Mouse (Mus musculus): ENCODE results near the gene Golgb1. TPM values are rescaled to one million over a fixed set of nuclear protein-coding genes. Genes with fewer than 3 reads are reported as not detected.

Gene Golgb1
- total and polyA plus RNA-seq, 2 experiments from 2014 or later: 22.5 to 47.3 TPM

DNA sequence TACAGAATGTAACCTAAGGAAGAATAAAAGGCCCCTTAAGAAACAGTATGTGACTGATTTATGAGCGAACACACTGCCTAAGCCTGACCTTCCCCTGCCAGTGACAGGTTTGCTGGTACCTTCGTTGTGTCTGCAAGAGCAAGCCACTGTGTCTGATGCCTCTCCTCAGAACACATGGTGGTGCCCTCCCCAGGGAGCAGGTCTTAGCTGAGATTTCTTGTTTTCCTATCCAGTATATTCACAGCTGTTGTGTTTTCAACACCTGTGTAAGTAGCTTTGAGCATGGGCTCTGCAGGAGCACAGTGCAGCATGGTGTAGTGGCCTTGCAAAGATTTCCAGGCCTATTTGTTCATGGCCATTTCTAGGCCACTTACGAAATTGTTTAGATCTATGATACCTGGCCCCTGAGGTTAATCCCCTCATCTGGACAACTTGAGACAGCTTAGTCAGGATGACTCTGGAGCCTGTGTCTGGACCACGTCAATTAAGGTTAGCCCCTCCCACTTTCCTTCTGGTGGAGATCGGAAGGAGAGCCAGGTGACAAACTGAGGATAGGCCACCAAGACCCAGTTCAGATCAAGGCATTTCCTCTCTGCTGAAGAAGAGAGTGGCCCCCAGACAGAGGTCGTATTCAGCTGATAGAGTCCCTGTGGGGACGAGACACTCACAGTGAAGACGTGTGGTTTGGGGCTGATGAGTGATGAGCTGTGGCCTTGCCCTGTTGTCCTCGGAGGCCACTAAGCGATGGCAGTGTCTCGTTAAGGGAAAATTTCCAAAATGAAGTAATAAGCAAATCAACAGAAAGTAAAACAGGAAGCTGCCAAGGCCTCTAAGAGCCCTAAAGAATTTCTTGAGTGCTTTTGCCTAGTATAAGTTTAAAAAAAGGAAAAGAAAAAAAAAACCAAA, 55.5 kb downstream of the Golgb1 start:
- no peak overlapping the region for H3K4me3 ChIP-seq (ENCODE audit: low read depth, low read length)
- 60% methylated on average over 11 of the region's 11 CpGs for WGBS
- no peaks in the 10 kb centered on the region for H3K27me3 ChIP-seq (ENCODE audit: control insufficient read depth, insufficient read depth, low read length)
- H3K36me3 ChIP-seq (replicated peaks; ENCODE audit: control insufficient read depth, insufficient read depth, low read length): peaks cover 75% of the 10 kb centered on the region
- no peak for TF ChIP-seq EP300 (IDR thresholded peaks at IDR 0.05; ENCODE audit: low read depth)
- no peak overlapping the region for H3K4me2 ChIP-seq (ENCODE audit: low read depth, low read length)
- DNase-seq (ENCODE audit: low spot score) (no peak), ATAC-seq (ENCODE audit: insufficient read depth, low read depth) (no peak)
- H3K27ac ChIP-seq (ENCODE audit: low read depth): no peak overlapping the region
- no peaks in the 10 kb centered on the region for H3K9me3 ChIP-seq (replicated peaks; ENCODE audit: control insufficient read depth, low read length)
- peaks cover 10% of the 10 kb centered on the region; the same call in 1 of the 2 replicates for H3K4me1 ChIP-seq (ENCODE audit: control insufficient read depth, insufficient read depth)
- no peak overlapping the region for H3K9ac ChIP-seq (replicated peaks; ENCODE audit: low read depth, low read length)

- H3K36me3 ChIP-seq (replicated peaks; ENCODE audit: control insufficient read depth, insufficient read depth, low read length): peaks cover 66% of the 10 kb centered on the region
- DNase-seq (ENCODE audit: low spot score): no peak
- TF ChIP-seq CTCF (IDR thresholded peaks at IDR 0.05; ENCODE audit: low read depth) (no peak), EP300 (IDR thresholded peaks at IDR 0.05; ENCODE audit: low read depth) (no peak)
- ATAC-seq (ENCODE audit: insufficient read depth, low read depth): no peak
- H3K4me3 ChIP-seq (ENCODE audit: low read depth, low read length): no peak overlapping the region
- WGBS: 79% methylated on average over 10 of the region's 10 CpGs
- no peak overlapping the region for H3K27ac ChIP-seq (ENCODE audit: low read depth)
- no peak overlapping the region for H3K9ac ChIP-seq (replicated peaks; ENCODE audit: low read depth, low read length)
- H3K4me1 ChIP-seq (ENCODE audit: control insufficient read depth, insufficient read depth): peaks cover 10% of the 10 kb centered on the region; the same call in 1 of the 2 replicates
- H3K4me2 ChIP-seq (ENCODE audit: low read depth, low read length): no peak overlapping the region
- H3K9me3 ChIP-seq (replicated peaks; ENCODE audit: control insufficient read depth, low read length): no peaks in the 10 kb centered on the region
- H3K27me3 ChIP-seq (ENCODE audit: control insufficient read depth, insufficient read depth, low read length): no peaks in the 10 kb centered on the region
Measured at GRCm38 (mm10) chr16:36931381-36931780, 56.4 kb downstream of the Golgb1 start.

DNA sequence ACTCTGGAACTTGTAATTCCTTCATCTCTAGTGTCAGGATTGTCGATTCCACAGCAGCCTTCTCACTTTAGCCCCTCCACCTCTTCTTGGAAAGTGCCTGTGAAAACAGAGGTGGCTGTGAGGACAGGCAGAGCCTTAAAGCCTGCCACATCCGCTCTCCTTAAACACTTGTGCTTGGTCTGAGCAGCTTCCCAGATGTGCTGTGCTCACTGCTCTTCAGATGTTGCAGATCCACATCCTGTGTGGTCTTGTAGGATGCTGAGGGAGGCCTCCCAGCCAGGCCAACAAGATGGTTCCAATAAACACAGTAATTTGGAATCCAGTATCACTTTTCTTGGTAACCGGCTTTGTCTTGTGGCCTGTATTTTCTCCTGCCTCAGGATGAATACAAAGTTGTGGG, 57.0 kb downstream of the Golgb1 start:
- no peak for DNase-seq (ENCODE audit: low spot score)
- ATAC-seq (ENCODE audit: insufficient read depth, low read depth): no peak
- peaks cover 60% of the 10 kb centered on the region for H3K36me3 ChIP-seq (replicated peaks; ENCODE audit: control insufficient read depth, insufficient read depth, low read length)

GRCm38 (mm10) chr16:36932546-36932945, 57.6 kb downstream of the Golgb1 start:
- Histone ChIP-seq H3K36me3 (replicated peaks; ENCODE audit: control insufficient read depth, insufficient read depth, low read length) (peaks cover 55% of the 10 kb centered on the region), H3K27me3 (ENCODE audit: control insufficient read depth, insufficient read depth, low read length) (no peaks in the 10 kb centered on the region), H3K4me3 (ENCODE audit: low read depth, low read length) (no peak overlapping the region), H3K9ac (replicated peaks; ENCODE audit: low read depth, low read length) (no peak overlapping the region), H3K4me1 (ENCODE audit: control insufficient read depth, insufficient read depth) (peaks cover 10% of the 10 kb centered on the region; the same call in 1 of the 2 replicates), H3K9me3 (replicated peaks; ENCODE audit: control insufficient read depth, low read length) (no peaks in the 10 kb centered on the region), H3K27ac (ENCODE audit: low read depth) (no peak overlapping the region), H3K4me2 (ENCODE audit: low read depth, low read length) (no peak overlapping the region)
- DNase-seq (ENCODE audit: low spot score) (no peak), ATAC-seq (ENCODE audit: insufficient read depth, low read depth) (no peak)
- WGBS: 94% methylated on average over 6 of the region's 6 CpGs
- TF ChIP-seq CTCF (IDR thresholded peaks at IDR 0.05; ENCODE audit: low read depth): no peak
- TF ChIP-seq EP300 (IDR thresholded peaks at IDR 0.05; ENCODE audit: low read depth): no peak

More for the DNA sequence above, 57.0 kb downstream of the Golgb1 start:
- WGBS: 81% methylated on average over 3 of the region's 3 CpGs
- H3K27me3 ChIP-seq (ENCODE audit: control insufficient read depth, insufficient read depth, low read length): no peaks in the 10 kb centered on the region
- no peak overlapping the region for H3K27ac ChIP-seq (ENCODE audit: low read depth)
- H3K9ac ChIP-seq (replicated peaks; ENCODE audit: low read depth, low read length): no peak overlapping the region
- H3K4me1 ChIP-seq (ENCODE audit: control insufficient read depth, insufficient read depth): peaks cover 10% of the 10 kb centered on the region; the same call in 1 of the 2 replicates
- TF ChIP-seq EP300 (IDR thresholded peaks at IDR 0.05; ENCODE audit: low read depth): no peak
- TF ChIP-seq CTCF (IDR thresholded peaks at IDR 0.05; ENCODE audit: low read depth): no peak
- H3K9me3 ChIP-seq (replicated peaks; ENCODE audit: control insufficient read depth, low read length): no peaks in the 10 kb centered on the region
- no peak overlapping the region for H3K4me3 ChIP-seq (ENCODE audit: low read depth, low read length)
- no peak overlapping the region for H3K4me2 ChIP-seq (ENCODE audit: low read depth, low read length)

DNA sequence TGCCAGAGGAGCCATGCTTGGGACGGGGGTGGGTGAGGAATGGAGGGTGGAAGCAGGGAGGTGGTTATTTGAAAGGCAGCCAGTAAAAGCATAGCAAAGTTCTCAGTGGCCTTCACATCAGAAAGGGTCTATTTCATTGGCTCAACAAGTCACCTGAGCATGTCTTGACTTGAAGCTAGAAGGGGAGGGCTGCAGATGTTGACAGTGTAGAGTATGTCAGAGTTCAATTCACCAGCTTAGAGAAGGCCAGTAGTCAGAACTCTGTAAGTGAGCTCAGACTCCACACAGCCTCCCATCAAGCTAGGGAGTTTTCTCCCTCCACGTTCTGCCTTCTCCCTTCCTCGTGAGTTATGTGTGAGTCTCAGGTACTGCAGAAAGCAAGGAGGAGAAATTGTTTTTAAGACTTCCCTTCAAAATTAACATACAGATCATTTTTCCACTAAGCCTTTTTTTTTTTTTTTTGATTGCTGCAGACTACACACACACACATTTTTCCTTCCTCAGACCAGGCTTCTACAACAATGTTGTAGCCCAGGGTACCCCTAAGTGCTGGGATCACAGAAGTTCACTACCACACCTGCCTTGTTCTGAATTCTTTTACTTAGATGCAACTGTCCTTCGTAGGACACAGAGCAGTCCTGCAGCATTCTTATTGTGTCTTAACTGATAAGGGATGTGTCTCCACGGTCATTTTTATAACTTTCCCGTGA, 59.3 kb downstream of the Golgb1 start:
- H3K9me3 ChIP-seq (replicated peaks; ENCODE audit: control insufficient read depth, low read length): no peaks in the 10 kb centered on the region
- H3K9ac ChIP-seq (replicated peaks; ENCODE audit: low read depth, low read length): no peak overlapping the region
- 17% methylated on average over 6 of the region's 6 CpGs for WGBS
- DNase-seq (ENCODE audit: low spot score) (peak; percentile 65), ATAC-seq (ENCODE audit: insufficient read depth, low read depth) (peak; percentile 87)
- no peaks in the 10 kb centered on the region for H3K27me3 ChIP-seq (ENCODE audit: control insufficient read depth, insufficient read depth, low read length)
- peak overlapping the region; percentile 76 for H3K27ac ChIP-seq (ENCODE audit: low read depth)
- H3K4me3 ChIP-seq (ENCODE audit: low read depth, low read length): no peak overlapping the region
- no peak for TF ChIP-seq CTCF (IDR thresholded peaks at IDR 0.05; ENCODE audit: low read depth)
- TF ChIP-seq EP300 (IDR thresholded peaks at IDR 0.05; ENCODE audit: low read depth): no peak
- H3K4me1 ChIP-seq (ENCODE audit: control insufficient read depth, insufficient read depth): peaks cover 10% of the 10 kb centered on the region; the same call in 1 of the 2 replicates
- H3K36me3 ChIP-seq (replicated peaks; ENCODE audit: control insufficient read depth, insufficient read depth, low read length): peaks cover 37% of the 10 kb centered on the region
- H3K4me2 ChIP-seq (ENCODE audit: low read depth, low read length): 0 out of 2 replicates have a peak overlapping the region, but pooled peaks have one; percentile 50

Measured in heart, postnatal 0 days (tissue).